Mouse (Mus musculus) MEL (cell line): Measurements from ENCODE around the gene Sipa1l2. TPM values are rescaled to one million over a fixed set of nuclear protein-coding genes. Genes with fewer than 3 reads are reported as not detected.

Experiments
- DNase-seq: peaks from one replicate; pipeline ENCODE4 v3.0.0; 2011; ENCODE audit warnings: low read depth, low spot score
- H3K27ac ChIP-seq: 2 replicates; pipeline ENCODE4 v1.5.1; 2012; ENCODE audit warnings: low read depth, mild to moderate bottlenecking, control low read depth, low read length, moderate library complexity; ENCODE audit not compliant: control insufficient read depth
- H3K27me3 ChIP-seq, 2 experiments: fragments of 150-350 bp in 1 of 2; sonication (generic) in 1 of 2; 2 replicates each; pipeline ENCODE4 v1.6.1; 2012; ENCODE audit warnings: low read length in 2 of 2, mild to moderate bottlenecking in 2 of 2, improper control_type of control experiment in 1 of 2, moderate library complexity in 1 of 2; ENCODE audit not compliant: insufficient read depth in 2 of 2, control insufficient read depth in 1 of 2
- H3K36me3 ChIP-seq, 2 experiments: 2 replicates each; pipeline ENCODE4 v1.6.1; 2012 to 2014; ENCODE audit warnings: low read length in 2 of 2, improper control_type of control experiment in 1 of 2, inconsistent platforms in 1 of 2, mild to moderate bottlenecking in 1 of 2; ENCODE audit not compliant: insufficient read depth in 2 of 2, control insufficient read depth in 1 of 2
- H3K4me1 ChIP-seq, 2 experiments: fragments of 150-350 bp in 1 of 2; sonication (generic) in 1 of 2; 2 replicates each; pipeline ENCODE4 v1.6.1; 2012; ENCODE audit warnings: low read length in 2 of 2, improper control_type of control experiment in 1 of 2, mild to moderate bottlenecking in 1 of 2; ENCODE audit not compliant: insufficient read depth in 2 of 2, control insufficient read depth in 1 of 2
- H3K4me3 ChIP-seq, 2 experiments: fragments of 150-350 bp in 1 of 2; sonication (generic) in 1 of 2; 2 replicates each; pipeline ENCODE4 v1.5.1; 2012; ENCODE audit warnings: low read depth in 2 of 2, low read length in 2 of 2, mild to moderate bottlenecking in 2 of 2, moderate library complexity in 2 of 2, control low read depth in 1 of 2, improper control_type of control experiment in 1 of 2; ENCODE audit not compliant: control insufficient read depth in 1 of 2, insufficient read depth in 1 of 2
- H3K79me2 ChIP-seq: 2 replicates; pipeline ENCODE4 v1.6.1; 2012; ENCODE audit warnings: mild to moderate bottlenecking, low read length, moderate library complexity; ENCODE audit not compliant: control insufficient read depth, poor library complexity, insufficient read depth
- H3K9ac ChIP-seq: 2 replicates; pipeline ENCODE4 v1.6.1; 2012; ENCODE audit warnings: low read depth, mild to moderate bottlenecking, control low read depth, low read length, moderate library complexity; ENCODE audit not compliant: control insufficient read depth, poor library complexity, severe bottlenecking
- H3K9me3 ChIP-seq: fragments of 150-350 bp; sonication (generic); replicated peaks from 2 replicates; pipeline ENCODE4 v1.6.1; 2012; ENCODE audit warnings: mild to moderate bottlenecking, low read length, improper control_type of control experiment, moderate library complexity; ENCODE audit not compliant: insufficient read depth
- BHLHE40 ChIP-seq: IDR thresholded peaks from 2 replicates; pipeline ENCODE4 v1.6.1; 2012; ENCODE audit warnings: low read depth, mild to moderate bottlenecking, inconsistent platforms, low read length, improper control_type of control experiment, borderline replicate concordance
- CTCF ChIP-seq, 3 experiments: IDR thresholded peaks in 2 of 3; conservative IDR thresholded peaks in 1 of 3; 2 replicates each; pipeline ENCODE4 v1.5.1; 2011 to 2012; ENCODE audit warnings: low read length in 3 of 3, low read depth in 2 of 3, mild to moderate bottlenecking in 2 of 3, improper control_type of control experiment in 1 of 3, inconsistent platforms in 1 of 3, mixed read lengths in 1 of 3, moderate library complexity in 1 of 3; ENCODE audit not compliant: control insufficient read depth in 1 of 3, insufficient read depth in 1 of 3, poor library complexity in 1 of 3, severe bottlenecking in 1 of 3
- E2F4 ChIP-seq: IDR thresholded peaks from 2 replicates; pipeline ENCODE4 v1.6.1; 2011; ENCODE audit warnings: low read depth, low read length, improper control_type of control experiment, borderline replicate concordance
- KAT2A ChIP-seq: conservative IDR thresholded peaks from 2 replicates; pipeline ENCODE4 v1.6.1; 2012; ENCODE audit warnings: low read depth, low read length, improper control_type of control experiment, inconsistent platforms
- MAFK ChIP-seq: IDR thresholded peaks from 2 replicates; pipeline ENCODE4 v1.6.1; 2011; ENCODE audit warnings: low read depth, mild to moderate bottlenecking, low read length, improper control_type of control experiment, borderline replicate concordance
- MAX ChIP-seq: IDR thresholded peaks from 2 replicates; pipeline ENCODE4 v1.6.1; 2011; ENCODE audit warnings: low read length, improper control_type of control experiment
- MAZ ChIP-seq: IDR thresholded peaks from 2 replicates; pipeline ENCODE4 v1.6.1; 2012; ENCODE audit warnings: low read depth, mild to moderate bottlenecking, inconsistent platforms, low read length, improper control_type of control experiment
- MEF2A ChIP-seq: IDR thresholded peaks from 2 replicates; pipeline ENCODE4 v1.6.1; 2014; ENCODE audit warnings: low read depth, mild to moderate bottlenecking, inconsistent platforms, low read length, improper control_type of control experiment; ENCODE audit not compliant: poor library complexity, insufficient replicate concordance, severe bottlenecking; ENCODE audit errors: extremely low read depth
- NELFE ChIP-seq: IDR thresholded peaks from 2 replicates; pipeline ENCODE4 v1.6.1; 2011; ENCODE audit warnings: low read depth, low read length, improper control_type of control experiment
- POLR2AphosphoS5 ChIP-seq: IDR thresholded peaks from 2 replicates; pipeline ENCODE4 v1.6.1; 2012; ENCODE audit warnings: low read depth, borderline replicate concordance, mild to moderate bottlenecking, inconsistent platforms, low read length, moderate library complexity, mixed read lengths
- RAD21 ChIP-seq: IDR thresholded peaks from 2 replicates; pipeline ENCODE4 v1.6.1; 2011; ENCODE audit warnings: mild to moderate bottlenecking, low read depth, low read length, improper control_type of control experiment
- SMC3 ChIP-seq: IDR thresholded peaks from 2 replicates; pipeline ENCODE4 v1.6.1; 2011; ENCODE audit warnings: low read depth, low read length, improper control_type of control experiment
- TCF12 ChIP-seq: IDR thresholded peaks from 2 replicates; pipeline ENCODE4 v1.6.1; 2014; ENCODE audit warnings: low read depth, mild to moderate bottlenecking, inconsistent platforms, low read length, improper control_type of control experiment, moderate library complexity
- UBTF ChIP-seq: IDR thresholded peaks from 2 replicates; pipeline ENCODE4 v1.6.1; 2012; ENCODE audit warnings: low read depth, mild to moderate bottlenecking, inconsistent platforms, low read length, improper control_type of control experiment, moderate library complexity, borderline replicate concordance; ENCODE audit not compliant: insufficient read depth
- USF1 ChIP-seq: IDR thresholded peaks from 2 replicates; pipeline ENCODE4 v1.6.1; 2014; ENCODE audit warnings: low read depth, mild to moderate bottlenecking, inconsistent platforms, low read length, improper control_type of control experiment, moderate library complexity
- USF2 ChIP-seq, 2 experiments: IDR thresholded peaks; 2 replicates each; pipeline ENCODE4 v1.6.1; 2011 to 2012; ENCODE audit warnings: improper control_type of control experiment in 2 of 2, low read length in 2 of 2, borderline replicate concordance in 1 of 2, inconsistent platforms in 1 of 2, low read depth in 1 of 2, mild to moderate bottlenecking in 1 of 2; ENCODE audit not compliant: insufficient read depth in 1 of 2
- ZKSCAN1 ChIP-seq: IDR thresholded peaks from 2 replicates; pipeline ENCODE4 v1.6.1; 2012; ENCODE audit warnings: low read depth, mild to moderate bottlenecking, inconsistent platforms, low read length, improper control_type of control experiment, moderate library complexity
- polyA plus RNA-seq, 2 experiments: library from polyadenylated mRNA; stranded (reverse) in 1 of 2; unstranded in 1 of 2; fragments of >175 nt in 1 of 2; fragments of >200 nt in 1 of 2; gene quantifications; 2 replicates each; pipeline versions ENCODE4 v1.2.1 to v1.2.4; 2012; ENCODE audit warnings: low replicate concordance in 2 of 2, low read depth in 1 of 2; ENCODE audit not compliant: insufficient read length in 2 of 2, insufficient read depth in 1 of 2, missing spikeins in 1 of 2
- total RNA-seq: library from RNA; depleted of rRNA; stranded (reverse); fragments of 300-350 nt; gene quantifications from 2 replicates; pipeline ENCODE4 v1.2.3, GENCODE M21; 2012

Sipa1l2 gene
- total and polyA plus RNA-seq, 3 experiments: not detected

GRCm38 (mm10) chr8:125539056-125540013 lies 30.3 kb downstream of the Sipa1l2 start:
- no peak overlapping the region for H3K9ac ChIP-seq
- H3K79me2 ChIP-seq: no peaks in the 10 kb centered on the region
- H3K27ac ChIP-seq: no peak overlapping the region
- no peaks in the 10 kb centered on the region for H3K27me3 ChIP-seq
- no peak for DNase-seq
- no peaks in the 10 kb centered on the region for H3K9me3 ChIP-seq
- H3K4me3 ChIP-seq: no peak overlapping the region
- no peak for TF ChIP-seq POLR2AphosphoS5
- TF ChIP-seq E2F4: no peak
- no peak for TF ChIP-seq USF2 (IDR thresholded peaks at IDR 0.05; ENCODE audit: borderline replicate concordance in 1 of 2, insufficient read depth in 1 of 2, low read depth in 1 of 2, low read length in 2 of 2)
- no peak for TF ChIP-seq TCF12
- TF ChIP-seq CTCF (IDR thresholded peaks at IDR 0.05 in 2 of 3, conservative IDR thresholded peaks at IDR 0.05 in 1 of 3; ENCODE audit: control insufficient read depth in 1 of 3, insufficient read depth in 1 of 3, low read depth in 2 of 3, low read length in 3 of 3, poor library complexity in 1 of 3, severe bottlenecking in 1 of 3): no peak
- TF ChIP-seq SMC3: no peak
- H3K36me3 ChIP-seq: no peaks in the 10 kb centered on the region
- H3K4me1 ChIP-seq: no peaks in the 10 kb centered on the region

DNA sequence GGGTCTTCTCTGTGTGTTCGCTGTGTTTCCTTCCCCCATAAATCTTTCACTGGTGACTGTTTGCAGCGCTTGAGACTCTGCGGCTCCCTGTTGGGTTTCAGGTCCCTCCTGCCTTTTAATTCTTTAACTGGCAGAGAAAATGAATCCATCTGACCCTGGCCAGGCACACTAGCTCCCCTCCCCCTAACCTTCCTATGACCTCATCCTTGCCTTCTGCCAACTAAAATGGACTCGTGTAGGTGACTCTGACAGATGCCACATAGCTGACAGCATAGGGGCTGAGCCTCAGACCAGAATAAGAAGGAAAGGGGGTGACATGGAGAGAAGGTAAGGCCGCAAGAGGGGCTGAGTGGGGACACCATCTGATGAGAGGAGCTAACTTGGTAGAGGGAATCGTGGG lies 31.3 kb downstream of the Sipa1l2 start:
- Histone ChIP-seq H3K4me3 (no peak overlapping the region), H3K4me1 (no peaks in the 10 kb centered on the region), H3K27me3 (no peaks in the 10 kb centered on the region), H3K9me3 (no peaks in the 10 kb centered on the region), H3K79me2 (no peaks in the 10 kb centered on the region), H3K36me3 (no peaks in the 10 kb centered on the region), H3K9ac (no peak overlapping the region), H3K27ac (no peak overlapping the region)
- TF ChIP-seq MAZ: no peak
- DNase-seq: no peak

DNA sequence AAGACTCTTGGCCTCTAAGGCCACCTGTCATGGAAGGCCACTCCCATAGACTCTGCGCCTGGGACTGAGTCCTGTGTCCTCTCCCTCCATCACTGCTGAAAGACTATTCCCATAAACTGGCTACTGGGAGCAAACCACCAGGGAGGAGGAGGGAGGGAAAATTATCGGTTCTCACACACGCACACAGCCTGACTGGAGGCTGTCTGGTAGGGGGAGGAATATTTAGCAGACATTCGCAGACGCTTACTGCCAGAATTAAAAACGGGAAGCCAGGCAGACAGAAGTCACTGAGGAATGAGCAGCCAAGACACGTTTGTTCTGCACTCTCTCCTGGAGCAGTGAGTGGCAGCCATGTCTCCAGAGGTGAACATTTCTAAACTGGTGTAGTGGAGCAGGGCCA lies 35.9 kb downstream of the Sipa1l2 start:
- no peak overlapping the region for H3K27ac ChIP-seq
- no peak for DNase-seq
- H3K9me3 ChIP-seq: no peaks in the 10 kb centered on the region
- H3K27me3 ChIP-seq: no peaks in the 10 kb centered on the region
- H3K79me2 ChIP-seq: no peaks in the 10 kb centered on the region
- no peak overlapping the region for H3K4me3 ChIP-seq
- H3K36me3 ChIP-seq: no peaks in the 10 kb centered on the region
- H3K4me1 ChIP-seq: no peaks in the 10 kb centered on the region
- H3K9ac ChIP-seq: no peak overlapping the region
- TF ChIP-seq CTCF (IDR thresholded peaks at IDR 0.05 in 2 of 3, conservative IDR thresholded peaks at IDR 0.05 in 1 of 3; ENCODE audit: control insufficient read depth in 1 of 3, insufficient read depth in 1 of 3, low read depth in 2 of 3, low read length in 3 of 3, poor library complexity in 1 of 3, severe bottlenecking in 1 of 3) (no peak), MAFK (no peak), NELFE (no peak), USF1 (no peak), UBTF (no peak), MEF2A (no peak), ZKSCAN1 (no peak), RAD21 (no peak), BHLHE40 (no peak), SMC3 (no peak), MAX (no peak), KAT2A (no peak), E2F4 (no peak)
- TF ChIP-seq, all 39 proteins: peak for 0
